Comparison of ENCODE assay signal across 14 mouse cellular contexts in genomic region chr10:34221909-34222620, GRCm38 (mm10). TPM values are rescaled to one million over a fixed set of nuclear protein-coding genes. Genes with fewer than 3 reads are reported as not detected.
DNase-seq lines count a peak whose midpoint lies in the region; ATAC-seq and TF ChIP-seq lines count a peak whose summit lies in the region.
"Had no signal": no experiment of that assay in that cellular context is flagged by ENCODE, and none has a peak within 500 bp of the region (broad histone marks: within the 10 kb centered on the region; RNA-seq: fewer than 3 reads in every experiment).

No protein-coding gene starts in this region.

- H3K4me2 ChIP-seq in kidney, embryonic 16.5 days (replicated peaks; ENCODE audit: low read depth, low read length), result no peak overlapping the region
- H3K4me2 ChIP-seq: hindbrain, embryonic 14.5 days; liver, embryonic 13.5 days had no signal

- H3K27me3 ChIP-seq in kidney, embryonic 16.5 days (ENCODE audit: insufficient read depth, low read length), result no peaks in the 10 kb centered on the region
- no peaks in the 10 kb centered on the region for H3K27me3 ChIP-seq in E14TG2a.4 (ENCODE audit: insufficient read depth, low read length)
- H3K27me3 ChIP-seq: liver, embryonic 13.5 days had no signal

- no peak overlapping the region for H3K27ac ChIP-seq in kidney, embryonic 16.5 days (ENCODE audit: low read length)
- H3K27ac ChIP-seq: hindbrain, embryonic 14.5 days; limb, embryonic 10.5 days; liver, embryonic 13.5 days had no signal

- H3K9me3 ChIP-seq in kidney, embryonic 16.5 days (ENCODE audit: low read length), result no peaks in the 10 kb centered on the region
- H3K9me3 ChIP-seq in E14TG2a.4 (ENCODE audit: low read length), result no peaks in the 10 kb centered on the region
- H3K9me3 ChIP-seq: limb, embryonic 10.5 days; liver, embryonic 13.5 days; megakaryocyte, embryonic 14.5 days had no signal

- H3K9ac ChIP-seq in kidney, embryonic 16.5 days (replicated peaks; ENCODE audit: low read length), result no peak overlapping the region
- H3K9ac ChIP-seq: hindbrain, embryonic 14.5 days; liver, embryonic 13.5 days had no signal

- TF ChIP-seq CTCF in E14TG2a.4 (conservative IDR thresholded peaks at IDR 0.05; ENCODE audit: low read length), result no peak

- WGBS in kidney, embryonic 16.5 days, result 63% methylated on average over 3 of the region's 3 CpGs

- H3K4me1 ChIP-seq in kidney, embryonic 16.5 days (ENCODE audit: insufficient read depth, low read length), result no peaks in the 10 kb centered on the region
- peaks cover 49% of the 10 kb centered on the region for H3K4me1 ChIP-seq in E14TG2a.4 (replicated peaks; ENCODE audit: low read depth, low read length)
- H3K4me1 ChIP-seq: limb, embryonic 10.5 days had no signal

- no peaks in the 10 kb centered on the region for H3K36me3 ChIP-seq in kidney, embryonic 16.5 days (ENCODE audit: insufficient read depth, low read length)
- H3K36me3 ChIP-seq in E14TG2a.4 (ENCODE audit: insufficient read depth, low read length), result peaks cover 3% of the 10 kb centered on the region; the same call in 1 of the 2 replicates
- H3K36me3 ChIP-seq: limb, embryonic 10.5 days; liver, embryonic 13.5 days had no signal

- peak; percentile 42; the same call in 1 of the 2 replicates for ATAC-seq in kidney, embryonic 16.5 days (ENCODE audit: low FRiP score, low TSS enrichment)
- peak; percentile 46 for ATAC-seq in granulocyte monocyte progenitor cell, adult 5-6 weeks (replicated peaks; ENCODE audit: poor library complexity, severe bottlenecking)
- no peak for ATAC-seq in erythroid progenitor cell, adult 5-6 weeks (replicated peaks; ENCODE audit: low FRiP score, poor library complexity, severe bottlenecking)

- no peak overlapping the region for H3K4me3 ChIP-seq in kidney, embryonic 16.5 days (ENCODE audit: low read length)
- 0 out of 2 replicates have a peak overlapping the region, but pooled peaks have one; percentile 8 for H3K4me3 ChIP-seq in E14TG2a.4 (replicated peaks; ENCODE audit: low read length)
- H3K4me3 ChIP-seq: limb, embryonic 10.5 days; liver, embryonic 13.5 days; megakaryocyte, embryonic 14.5 days had no signal

- peak; percentile 34 for DNase-seq in heart, adult 11 months
- no peak for DNase-seq in heart, adult 8-10 months (ENCODE audit: low spot score)
- no peak for DNase-seq in kidney, postnatal 25 days
- no peak for DNase-seq in adipocyte (ENCODE audit: low spot score)
- DNase-seq: cerebellum, adult 18-20 months; liver, embryonic 13.5 days; thymus, postnatal 36 days had no signal

RNA-seq across cellular contexts. Expression of gene Dse, which starts 14.6 kb away (rescaled TPM):
- 1 to 10 TPM; 3.8 to 5.7 (median 4.9) TPM for total RNA-seq in heart, adult 8-10 months (2022)
- polyA plus RNA-seq in kidney, embryonic 16.5 days (2015; fragmentation: Nextera tagmentation; extraction: Ambion mirVana), result 24.7 and 25.4 TPM in 2 replicates
- 1.5 TPM in 1 of 2 replicates, not detected in the other for total RNA-seq in granulocyte monocyte progenitor cell, adult 5-6 weeks (2014; fragmentation: Nextera tagmentation)
- total RNA-seq in granulocyte monocyte progenitor cell, adult 5-6 weeks (2017), result 0.99 and 1.1 TPM in 2 replicates
- total RNA-seq in erythroid progenitor cell, adult 5-6 weeks (2015; ENCODE audit: low replicate concordance), result 0.84 and 6.5 TPM in 2 replicates
- total RNA-seq in erythroid progenitor cell, adult 5-6 weeks (2017; ENCODE audit: low replicate concordance), result 2.6 and 3.3 TPM in 2 replicates

RNA-seq across cellular contexts. Expression of gene Tspyl1, which starts 59.9 kb away (rescaled TPM):
- total RNA-seq in heart, adult 8-10 months (2022), result 10 to 100 TPM; 65.2 to 73.0 (median 68.1) TPM
- polyA plus RNA-seq in kidney, embryonic 16.5 days (2015; fragmentation: Nextera tagmentation; extraction: Ambion mirVana), result 54.9 and 62.6 TPM in 2 replicates
- 29.1 and 37.5 TPM in 2 replicates for total RNA-seq in granulocyte monocyte progenitor cell, adult 5-6 weeks (2014; fragmentation: Nextera tagmentation)
- 40.8 and 41.4 TPM in 2 replicates for total RNA-seq in granulocyte monocyte progenitor cell, adult 5-6 weeks (2017)
- total RNA-seq in erythroid progenitor cell, adult 5-6 weeks (2015; ENCODE audit: low replicate concordance), result 22.3 and 28.1 TPM in 2 replicates
- total RNA-seq in erythroid progenitor cell, adult 5-6 weeks (2017; ENCODE audit: low replicate concordance), result 25.0 and 30.9 TPM in 2 replicates
